Comparison of ENCODE assay signal across 8 mouse cellular contexts in genomic region chr7:80401860-80402641, GRCm38 (mm10). TPM values are rescaled to one million over a fixed set of nuclear protein-coding genes. Genes with fewer than 3 reads are reported as not detected.
DNase-seq lines count a peak whose midpoint lies in the region; ATAC-seq and TF ChIP-seq lines count a peak whose summit lies in the region.

No protein-coding gene starts in this region.

- ATAC-seq in intestine, embryonic 16.5 days: peak; percentile 62
- peak; percentile 32 for ATAC-seq in liver, postnatal 0 days
- ATAC-seq in neural tube, embryonic 14.5 days (ENCODE audit: low read depth): peak; percentile 55

- DNase-seq in heart, adult 18-20 months: peak; percentile 64
- no peak for DNase-seq in heart, adult 8-10 months (ENCODE audit: low spot score)
- peak; percentile 59 for DNase-seq in cerebellum, adult 9-10 months
- peak; percentile 75 for DNase-seq in gastrocnemius, adult 2 months
- peak; percentile 62 for DNase-seq in liver, postnatal 0 days
- no peak for DNase-seq in right cerebral cortex, postnatal 25 days

- H3K4me2 ChIP-seq in intestine, embryonic 16.5 days (ENCODE audit: low read depth, low read length): peak overlapping the region; percentile 85
- peak overlapping the region; percentile 86 for H3K4me2 ChIP-seq in liver, postnatal 0 days (ENCODE audit: low read depth, low read length)
- H3K4me2 ChIP-seq in neural tube, embryonic 14.5 days (ENCODE audit: low read depth, low read length): peak overlapping the region; percentile 92

- H3K36me3 ChIP-seq in intestine, embryonic 16.5 days (ENCODE audit: control insufficient read depth, insufficient read depth, low read length): peaks cover 2% of the 10 kb centered on the region; the same call in 1 of the 2 replicates
- H3K36me3 ChIP-seq in liver, postnatal 0 days (replicated peaks; ENCODE audit: insufficient read depth, low read length): peaks cover 10% of the 10 kb centered on the region
- H3K36me3 ChIP-seq in neural tube, embryonic 14.5 days (ENCODE audit: control insufficient read depth, insufficient read depth, low read length): 0 out of 2 replicates have a peak, but pooled peaks cover 5% of the 10 kb centered on the region

- H3K27me3 ChIP-seq in intestine, embryonic 16.5 days (replicated peaks; ENCODE audit: control insufficient read depth, insufficient read depth, low read length): no peaks in the 10 kb centered on the region
- H3K27me3 ChIP-seq in liver, postnatal 0 days (ENCODE audit: insufficient read depth, low read length): no peaks in the 10 kb centered on the region; the same call in 1 of the 2 replicates
- H3K27me3 ChIP-seq in neural tube, embryonic 14.5 days (ENCODE audit: control insufficient read depth, insufficient read depth, low read length): no peaks in the 10 kb centered on the region; the same call in 1 of the 2 replicates

- peak overlapping the region; percentile 94 for H3K27ac ChIP-seq in gastrocnemius, adult 2 months
- H3K27ac ChIP-seq in intestine, embryonic 16.5 days (ENCODE audit: low read length): peak overlapping the region; percentile 89
- H3K27ac ChIP-seq in liver, postnatal 0 days (ENCODE audit: low read depth): peak overlapping the region; percentile 99
- peak overlapping the region; percentile 72 for H3K27ac ChIP-seq in neural tube, embryonic 14.5 days (ENCODE audit: low read depth, low read length)

- peaks cover 29% of the 10 kb centered on the region for H3K4me1 ChIP-seq in intestine, embryonic 16.5 days (ENCODE audit: control insufficient read depth, insufficient read depth, low read length)
- peaks cover 22% of the 10 kb centered on the region for H3K4me1 ChIP-seq in liver, postnatal 0 days (ENCODE audit: insufficient read depth)
- peaks cover 18% of the 10 kb centered on the region for H3K4me1 ChIP-seq in neural tube, embryonic 14.5 days (ENCODE audit: control insufficient read depth, insufficient read depth, low read length)

- H3K9me3 ChIP-seq in intestine, embryonic 16.5 days (ENCODE audit: control insufficient read depth, low read length): no peaks in the 10 kb centered on the region
- H3K9me3 ChIP-seq in liver, postnatal 0 days (ENCODE audit: low read length): no peaks in the 10 kb centered on the region
- no peaks in the 10 kb centered on the region for H3K9me3 ChIP-seq in neural tube, embryonic 14.5 days (ENCODE audit: control insufficient read depth, low read length)

- peak overlapping the region; percentile 94 for H3K9ac ChIP-seq in intestine, embryonic 16.5 days (ENCODE audit: low read depth, low read length)
- H3K9ac ChIP-seq in liver, postnatal 0 days (replicated peaks): peak overlapping the region; percentile 96
- H3K9ac ChIP-seq in neural tube, embryonic 14.5 days (replicated peaks; ENCODE audit: low read depth, low read length): peak overlapping the region; percentile 93

- under 1% methylated on average over 77 of the region's 102 CpGs for WGBS in intestine, embryonic 16.5 days
- 3% methylated on average over 67 of the region's 102 CpGs for WGBS in liver, postnatal 0 days (ENCODE audit: insufficient replicate concordance)
- WGBS in neural tube, embryonic 14.5 days: under 1% methylated on average over 45 of the region's 102 CpGs

- H3K4me3 ChIP-seq in gastrocnemius, adult 2 months: peak overlapping the region; percentile 90
- peak overlapping the region; percentile 85 for H3K4me3 ChIP-seq in intestine, embryonic 16.5 days (ENCODE audit: low read length)
- peak overlapping the region; percentile 86 for H3K4me3 ChIP-seq in liver, postnatal 0 days (ENCODE audit: low read depth, low read length)
- peak overlapping the region; percentile 82 for H3K4me3 ChIP-seq in neural tube, embryonic 14.5 days (ENCODE audit: low read depth, low read length)

- intact Hi-C loops in gastrocnemius, adult 2 months (cut with DNase I): loop anchor here (2.0 to 5.0 kb wide), 3 partner anchors 15 to 133 kb away; partner anchors contain the start of genes Blm and Fes

- 0 out of 2 replicates have a peak, but pooled peaks have one; percentile 4 for TF ChIP-seq CTCF in gastrocnemius, adult 2 months (IDR thresholded peaks at IDR 0.05)
- TF ChIP-seq CTCF in liver, postnatal 0 days (IDR thresholded peaks at IDR 0.05; ENCODE audit: low read depth): no peak

- TF ChIP-seq EP300 in liver, postnatal 0 days (IDR thresholded peaks at IDR 0.05; ENCODE audit: low read depth): no peak

RNA-seq across cellular contexts. Expression of gene Furin, which starts 3.2 kb away (rescaled TPM):
- 100 to 1,000 TPM; 103 to 114 TPM for total RNA-seq in heart, adult 18-20 months (2021)
- 100 to 1,000 TPM in 2 of 4 experiments, 10 to 100 TPM in 2; 91.9 to 122 (median 99.2) TPM for total RNA-seq in heart, adult 8-10 months (2022)
- 10 to 100 TPM; 48.5 to 49.0 TPM for total RNA-seq in gastrocnemius, adult 2 months (2021)
- 7.8 and 9.7 TPM in 2 replicates for polyA plus RNA-seq in intestine, embryonic 16.5 days (2015; fragmentation: Nextera tagmentation; extraction: Ambion mirVana)
- 17.7 and 18.0 TPM in 2 replicates for polyA plus RNA-seq in liver, postnatal 0 days (2015; fragmentation: Nextera tagmentation; extraction: Ambion mirVana)
- 5.3 TPM in 2 replicates for polyA plus RNA-seq in neural tube, embryonic 14.5 days (2014; fragmentation: Nextera tagmentation; extraction: Ambion mirVana)

RNA-seq across cellular contexts. Expression of gene Fes, which starts 14.3 kb away (rescaled TPM):
- 10 to 100 TPM in 1 of 2 experiments, 1 to 10 TPM in 1; 9.9 to 11.4 TPM for total RNA-seq in heart, adult 18-20 months (2021)
- 10 to 100 TPM in 2 of 4 experiments, 1 to 10 TPM in 2; 6.4 to 13.5 (median 9.1) TPM for total RNA-seq in heart, adult 8-10 months (2022)
- 1 to 10 TPM; 2.6 to 3.9 TPM for total RNA-seq in gastrocnemius, adult 2 months (2021)
- polyA plus RNA-seq in intestine, embryonic 16.5 days (2015; fragmentation: Nextera tagmentation; extraction: Ambion mirVana): 10.9 and 11.6 TPM in 2 replicates
- polyA plus RNA-seq in liver, postnatal 0 days (2015; fragmentation: Nextera tagmentation; extraction: Ambion mirVana): 16.3 and 16.8 TPM in 2 replicates
- polyA plus RNA-seq in neural tube, embryonic 14.5 days (2014; fragmentation: Nextera tagmentation; extraction: Ambion mirVana): 2.2 and 6.0 TPM in 2 replicates

RNA-seq across cellular contexts. Expression of gene Man2a2, which starts 30.9 kb away (rescaled TPM):
- 10 to 100 TPM; 54.6 to 55.7 TPM for total RNA-seq in heart, adult 18-20 months (2021)
- 10 to 100 TPM; 61.2 to 66.5 (median 62.8) TPM for total RNA-seq in heart, adult 8-10 months (2022)
- total RNA-seq in gastrocnemius, adult 2 months (2021): 100 to 1,000 TPM; 111 to 161 TPM
- polyA plus RNA-seq in intestine, embryonic 16.5 days (2015; fragmentation: Nextera tagmentation; extraction: Ambion mirVana): 8.0 and 10.0 TPM in 2 replicates
- polyA plus RNA-seq in liver, postnatal 0 days (2015; fragmentation: Nextera tagmentation; extraction: Ambion mirVana): 2.1 and 2.2 TPM in 2 replicates
- polyA plus RNA-seq in neural tube, embryonic 14.5 days (2014; fragmentation: Nextera tagmentation; extraction: Ambion mirVana): 22.9 and 23.6 TPM in 2 replicates

RNA-seq across cellular contexts. Expression of gene Hddc3, which starts 59.1 kb away (rescaled TPM):
- 10 to 100 TPM; 32.4 to 35.5 TPM for total RNA-seq in heart, adult 18-20 months (2021)
- 10 to 100 TPM; 33.3 to 40.0 (median 35.9) TPM for total RNA-seq in heart, adult 8-10 months (2022)
- total RNA-seq in gastrocnemius, adult 2 months (2021): 10 to 100 TPM; 23.6 to 26.1 TPM
- 15.1 and 18.7 TPM in 2 replicates for polyA plus RNA-seq in intestine, embryonic 16.5 days (2015; fragmentation: Nextera tagmentation; extraction: Ambion mirVana)
- polyA plus RNA-seq in liver, postnatal 0 days (2015; fragmentation: Nextera tagmentation; extraction: Ambion mirVana): 3.1 TPM in 2 replicates
- 21.5 and 25.8 TPM in 2 replicates for polyA plus RNA-seq in neural tube, embryonic 14.5 days (2014; fragmentation: Nextera tagmentation; extraction: Ambion mirVana)

Comparison
In these comparisons a context has a peak if more than half of its experiments do, and no peak if none do; other contexts are left out.
1. DNase-seq: peak in heart, adult 18-20 months (2 of 2), cerebellum, adult 9-10 months (single experiment), gastrocnemius, adult 2 months (single experiment) and liver, postnatal 0 days (single experiment); none in heart, adult 8-10 months (single experiment) and right cerebral cortex, postnatal 25 days (single experiment).
2. Peak in every context shown above with its lines, with median percentiles within 50 percentile points of each other: H3K27ac ChIP-seq, H3K4me3 ChIP-seq, ATAC-seq, H3K4me2 ChIP-seq and H3K9ac ChIP-seq.